Mouse (Mus musculus) duodenum, adult 2 months (tissue): ENCODE results near the gene Tceal8. TPM values are rescaled to one million over a fixed set of nuclear protein-coding genes. Genes with fewer than 3 reads are reported as not detected.

ENCODE experiments used
- polyA plus RNA-seq: library from polyadenylated mRNA; depleted of rRNA; stranded (reverse); fragments of >200 nt; gene quantifications from 2 replicates; pipeline ENCODE4 v1.2.3, GENCODE M21; 2012; ENCODE audit warnings: low replicate concordance; rRNA removed

The Tceal8 gene
- 0.09 TPM in 1 of 2 replicates, not detected in the other for polyA plus RNA-seq

DNA sequence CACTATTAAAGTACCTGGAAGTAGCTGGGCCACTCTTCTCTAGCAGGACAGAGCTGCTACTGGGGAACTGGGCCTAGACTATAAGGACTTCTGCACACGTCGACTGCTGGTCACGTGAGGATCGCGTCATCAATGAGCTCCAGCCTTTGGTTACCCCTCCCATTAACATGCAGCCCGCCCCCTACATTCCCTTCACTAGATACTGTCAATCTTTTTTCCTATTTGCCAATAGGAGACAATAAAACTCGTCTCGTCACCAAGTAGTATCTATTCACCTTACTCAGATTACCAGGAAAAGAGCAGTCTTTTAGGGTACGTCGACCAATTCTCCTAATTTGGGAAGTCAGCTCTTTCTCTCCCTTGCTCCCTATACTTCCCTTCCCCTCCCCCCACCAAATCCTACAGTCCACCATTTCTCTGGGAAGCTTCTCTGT is at the start of gene Tceal8:
Gene Tceal8, minus strand, starts transcription at position 225 of the 434 bp plus-strand sequence.

DNA sequence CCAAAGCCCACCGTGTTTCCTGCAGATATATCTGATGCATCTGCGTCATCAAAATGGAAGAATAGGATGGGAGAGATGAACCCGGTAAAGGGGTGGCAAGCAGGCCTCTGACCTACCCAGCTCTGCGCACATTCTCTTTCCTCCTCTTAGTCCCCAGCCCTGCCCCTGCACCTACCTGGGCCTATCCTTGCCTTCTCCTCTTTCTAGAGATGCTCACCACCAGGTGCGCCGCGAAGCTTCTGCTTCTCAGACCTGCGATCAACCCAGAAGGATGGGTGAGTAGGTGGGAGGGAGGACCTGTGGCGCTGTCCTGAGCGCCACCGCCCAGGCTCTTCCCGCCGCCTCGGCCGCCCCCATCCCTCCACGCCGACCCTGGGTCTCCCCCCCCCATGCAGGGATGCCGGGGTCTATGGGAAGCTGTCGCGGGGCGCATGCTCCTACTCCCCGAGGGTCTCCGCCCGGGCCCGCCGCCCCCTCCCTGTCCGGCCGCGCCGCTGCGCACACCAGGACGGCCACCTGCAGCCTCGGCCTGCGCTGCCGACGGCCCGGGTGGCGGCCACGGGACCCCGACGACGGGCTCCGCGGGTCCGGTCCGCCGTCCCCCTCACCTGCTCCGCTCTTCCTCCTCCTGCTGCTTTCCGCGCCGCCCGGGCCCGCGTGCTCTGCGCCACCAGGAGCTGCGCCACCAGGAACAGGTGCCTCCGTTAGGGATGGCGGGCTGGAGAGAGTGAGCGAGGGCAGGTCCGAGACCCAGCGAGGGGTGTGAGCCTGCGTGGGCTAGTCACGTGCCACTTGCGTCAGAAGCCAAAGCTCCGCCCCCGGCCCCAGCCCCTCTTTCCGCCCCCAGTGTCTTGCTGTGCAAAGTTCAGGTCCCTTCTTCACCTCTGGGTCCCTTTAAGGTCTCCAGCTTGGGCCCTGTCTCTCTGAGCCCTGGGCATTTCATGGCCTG is 42.9 kb upstream of the Tceal8 start, which contains the start of the genes Tceal7 and Bex1:
Gene Tceal7, plus strand, starts transcription at position 51 of the 949 bp plus-strand sequence.
Gene Bex1, minus strand, starts transcription at position 785 of the 949 bp plus-strand sequence.

GRCm38 (mm10) chrX:136203664-136204066 is 31.5 kb upstream of the Tceal8 start, which contains the start of gene Tceal5:
Gene Tceal5 (minus strand): TSS chrX:136203876.

DNA sequence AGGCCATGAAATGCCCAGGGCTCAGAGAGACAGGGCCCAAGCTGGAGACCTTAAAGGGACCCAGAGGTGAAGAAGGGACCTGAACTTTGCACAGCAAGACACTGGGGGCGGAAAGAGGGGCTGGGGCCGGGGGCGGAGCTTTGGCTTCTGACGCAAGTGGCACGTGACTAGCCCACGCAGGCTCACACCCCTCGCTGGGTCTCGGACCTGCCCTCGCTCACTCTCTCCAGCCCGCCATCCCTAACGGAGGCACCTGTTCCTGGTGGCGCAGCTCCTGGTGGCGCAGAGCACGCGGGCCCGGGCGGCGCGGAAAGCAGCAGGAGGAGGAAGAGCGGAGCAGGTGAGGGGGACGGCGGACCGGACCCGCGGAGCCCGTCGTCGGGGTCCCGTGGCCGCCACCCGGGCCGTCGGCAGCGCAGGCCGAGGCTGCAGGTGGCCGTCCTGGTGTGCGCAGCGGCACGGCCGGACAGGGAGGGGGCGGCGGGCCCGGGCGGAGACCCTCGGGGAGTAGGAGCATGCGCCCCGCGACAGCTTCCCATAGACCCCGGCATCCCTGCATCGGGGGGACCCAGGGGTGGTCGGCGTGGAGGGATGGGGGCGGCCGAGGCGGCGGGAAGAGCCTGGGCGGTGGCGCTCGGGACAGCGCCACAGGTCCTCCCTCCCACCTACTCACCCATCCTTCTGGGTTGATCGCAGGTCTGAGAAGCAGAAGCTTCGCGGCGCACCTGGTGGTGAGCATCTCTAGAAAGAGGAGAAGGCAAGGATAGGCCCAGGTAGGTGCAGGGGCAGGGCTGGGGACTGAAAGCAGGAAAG is 33.1 kb downstream of the Tceal8 start, which contains the start of gene Bex4:
Gene Bex4, plus strand, starts transcription at position 170 of the 813 bp plus-strand sequence.

Other genes with a start within 250 kb of the Tceal8 start
- gene Arxes2, start 178.5 kb downstream of the Tceal8 start, polyA plus RNA-seq: 1.1 and 1.2 TPM in 2 replicates
- gene Arxes1, start 139.0 kb downstream of the Tceal8 start, polyA plus RNA-seq: 0.31 and 0.57 TPM in 2 replicates
- gene Bex2, start 104.1 kb downstream of the Tceal8 start, polyA plus RNA-seq: 0.82 and 1.0 TPM in 2 replicates
- not detected in 2 replicates for gene Nxf3, start 87.1 kb downstream of the Tceal8 start, polyA plus RNA-seq
- gene Bex4, start 33.3 kb downstream of the Tceal8 start, polyA plus RNA-seq: not detected in 2 replicates
- gene Tceal5, start 31.5 kb upstream of the Tceal8 start, polyA plus RNA-seq: 0.13 TPM in 1 of 2 replicates, not detected in the other
- not detected in 2 replicates for gene Tceal7, start 42.4 kb upstream of the Tceal8 start, polyA plus RNA-seq
- 0.33 and 0.49 TPM in 2 replicates for gene Bex1, start 43.2 kb upstream of the Tceal8 start, polyA plus RNA-seq
- gene Tceal9, start 72.7 kb upstream of the Tceal8 start, polyA plus RNA-seq: 0.58 and 1.5 TPM in 2 replicates
- gene Bex3, start 97.9 kb upstream of the Tceal8 start, polyA plus RNA-seq: 6.1 and 6.4 TPM in 2 replicates